Mouse (Mus musculus) spleen, postnatal 10 days (tissue): Measurements from ENCODE around the gene Gm49380.

Experiments
- DNase-seq, 2 experiments: peaks; one replicate each; pipeline ENCODE4 v3.0.0; 2021 to 2022; ENCODE audit warnings: low spot score in 2 of 2

Gene Gm49380

DNA sequence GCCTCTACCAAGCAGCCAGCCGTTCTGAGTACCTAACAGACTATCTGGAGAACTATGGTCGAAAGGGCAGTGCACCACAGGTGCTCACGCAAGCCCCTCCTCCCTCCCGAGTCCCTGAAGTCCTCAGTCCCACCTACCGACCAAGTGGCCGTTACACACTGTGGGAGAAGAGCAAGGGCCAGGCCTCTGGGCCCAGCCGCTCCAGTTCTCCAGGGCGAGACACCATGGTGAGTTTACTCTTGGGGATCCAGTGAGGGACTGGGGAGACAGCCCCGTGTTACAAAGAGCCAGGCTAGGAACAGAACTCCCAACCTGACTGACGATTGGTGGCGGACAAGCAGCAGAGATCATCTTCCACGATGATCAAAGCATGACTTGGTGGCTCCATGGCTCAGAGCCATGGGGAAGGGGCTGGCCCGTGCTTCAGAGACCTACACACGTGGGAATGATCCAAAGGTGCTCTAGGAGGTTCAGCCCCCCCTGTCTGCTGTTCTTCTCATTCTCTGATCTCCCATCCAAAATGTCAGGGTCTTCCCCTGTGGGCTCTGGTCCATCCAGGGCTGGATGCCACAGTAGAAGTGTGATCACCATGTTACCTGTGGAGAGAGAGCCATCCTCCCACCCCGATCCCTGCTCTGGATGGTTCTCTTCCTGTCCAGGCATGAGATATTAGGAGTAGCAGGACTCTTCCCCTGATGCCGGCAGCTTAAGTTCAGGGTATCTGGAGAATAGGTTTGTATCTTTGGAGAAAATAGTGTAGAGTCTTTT lies 37.1 kb downstream of the Gm49380 start:
- DNase-seq = no peak

DNA sequence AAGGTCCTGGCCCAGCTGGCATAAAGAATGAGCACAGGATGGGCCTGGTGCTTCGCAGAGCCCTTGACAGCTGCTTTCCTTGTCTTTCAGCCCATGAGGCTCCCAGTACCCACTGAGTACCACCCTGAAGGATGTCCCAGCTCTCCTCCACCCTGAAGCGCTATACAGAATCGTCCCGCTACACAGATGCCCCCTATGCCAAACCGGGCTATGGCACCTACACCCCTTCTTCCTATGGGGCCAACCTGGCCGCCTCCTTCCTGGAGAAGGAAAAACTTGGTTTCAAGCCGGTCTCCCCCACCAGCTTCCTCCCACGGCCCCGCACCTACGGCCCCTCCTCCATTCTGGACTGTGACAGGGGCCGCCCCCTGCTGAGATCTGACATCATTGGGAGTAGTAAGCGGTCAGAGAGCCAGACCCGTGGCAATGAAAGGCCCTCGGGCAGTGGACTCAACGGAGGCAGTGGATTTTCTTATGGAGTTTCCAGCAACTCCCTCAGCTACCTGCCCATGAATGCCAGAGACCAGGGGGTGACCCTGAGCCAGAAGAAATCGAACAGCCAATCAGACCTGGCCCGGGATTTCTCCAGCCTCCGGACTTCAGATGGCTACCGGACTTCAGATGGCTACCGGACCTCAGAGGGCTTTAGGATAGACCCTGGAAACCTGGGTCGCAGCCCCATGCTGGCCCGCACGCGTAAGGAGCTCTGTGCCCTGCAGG lies 37.9 kb downstream of the Gm49380 start:
- DNase-seq = no peak

DNA sequence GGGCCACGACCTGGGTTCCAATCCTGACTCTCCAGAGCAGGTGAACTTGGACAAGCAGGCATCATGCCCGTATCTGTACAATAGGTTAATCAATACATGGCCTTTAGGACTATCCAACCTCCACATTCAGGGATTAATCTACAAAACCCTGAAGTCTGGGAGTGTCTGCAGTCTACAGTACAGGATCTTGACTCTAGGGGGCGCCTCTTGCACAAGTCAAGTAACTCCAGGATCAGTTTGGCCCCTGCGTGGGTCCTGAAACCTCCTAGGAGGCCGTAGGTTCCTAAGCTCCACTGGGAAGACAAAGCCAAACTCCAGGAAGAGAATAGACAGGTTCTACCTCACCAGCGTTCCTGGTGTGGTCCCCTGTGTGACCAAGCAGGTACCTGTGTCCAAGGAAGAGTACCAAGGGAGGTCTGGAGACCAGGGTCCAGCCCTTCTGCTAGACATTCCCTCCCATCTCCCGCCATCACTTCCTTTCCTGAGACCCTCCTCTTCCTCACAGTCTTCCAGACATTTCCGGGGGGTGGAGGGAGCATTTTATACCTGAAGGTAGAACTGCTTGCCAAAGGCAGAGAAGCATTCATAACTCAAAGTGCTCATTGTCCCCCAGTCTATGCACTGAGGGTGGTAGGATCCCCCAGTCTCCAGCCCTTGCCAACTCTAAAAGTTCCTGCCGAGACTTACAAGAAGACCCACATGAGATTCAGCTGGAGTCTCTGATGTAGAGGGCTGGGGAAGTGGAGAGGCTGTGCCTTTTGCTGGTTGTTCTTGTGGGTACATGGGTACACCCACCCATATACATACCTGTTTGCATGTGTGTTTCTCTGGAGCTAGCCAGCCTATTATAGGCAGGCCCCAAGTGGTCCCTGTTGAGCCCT lies 38.7 kb downstream of the Gm49380 start:
- DNase-seq = peak in 1 of 2 experiments; percentile 66

DNA sequence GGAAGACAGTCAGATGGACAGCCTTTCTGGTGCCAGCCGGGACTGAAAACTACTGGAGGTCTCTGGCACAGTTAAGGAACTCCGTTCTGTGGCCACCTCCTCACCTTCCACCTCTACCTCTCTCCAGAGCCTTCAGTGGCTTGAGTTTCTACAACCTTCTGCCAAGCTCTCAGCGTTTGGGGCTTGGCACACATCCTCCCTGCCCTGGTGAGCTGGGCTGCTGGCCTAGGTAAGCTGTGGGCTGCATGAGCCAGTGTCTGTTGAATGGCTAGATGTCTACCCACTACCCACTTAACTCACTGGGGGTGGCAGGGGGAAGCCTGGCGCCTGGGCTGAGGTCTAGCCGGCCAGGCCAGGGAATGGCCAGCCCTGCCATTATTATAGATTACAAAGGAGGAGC lies 40.2 kb downstream of the Gm49380 start:
- no peak for DNase-seq

DNA sequence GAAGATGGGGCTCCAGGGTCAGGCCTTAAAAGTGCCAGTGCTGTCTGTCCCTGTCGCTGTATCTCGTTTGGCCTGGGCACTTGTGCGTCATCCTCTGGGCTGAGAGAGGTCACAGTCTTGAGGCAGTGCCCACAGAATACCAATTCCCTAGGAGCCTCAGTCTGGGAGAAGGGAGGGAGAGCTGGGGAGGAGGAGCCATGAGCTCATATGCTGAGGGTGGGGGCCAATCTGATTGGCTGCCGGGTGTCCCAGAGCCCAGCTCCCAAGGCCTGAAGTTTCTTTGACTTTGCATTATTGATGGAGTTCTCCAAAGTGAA lies 40.7 kb downstream of the Gm49380 start:
- DNase-seq = no peak

DNA sequence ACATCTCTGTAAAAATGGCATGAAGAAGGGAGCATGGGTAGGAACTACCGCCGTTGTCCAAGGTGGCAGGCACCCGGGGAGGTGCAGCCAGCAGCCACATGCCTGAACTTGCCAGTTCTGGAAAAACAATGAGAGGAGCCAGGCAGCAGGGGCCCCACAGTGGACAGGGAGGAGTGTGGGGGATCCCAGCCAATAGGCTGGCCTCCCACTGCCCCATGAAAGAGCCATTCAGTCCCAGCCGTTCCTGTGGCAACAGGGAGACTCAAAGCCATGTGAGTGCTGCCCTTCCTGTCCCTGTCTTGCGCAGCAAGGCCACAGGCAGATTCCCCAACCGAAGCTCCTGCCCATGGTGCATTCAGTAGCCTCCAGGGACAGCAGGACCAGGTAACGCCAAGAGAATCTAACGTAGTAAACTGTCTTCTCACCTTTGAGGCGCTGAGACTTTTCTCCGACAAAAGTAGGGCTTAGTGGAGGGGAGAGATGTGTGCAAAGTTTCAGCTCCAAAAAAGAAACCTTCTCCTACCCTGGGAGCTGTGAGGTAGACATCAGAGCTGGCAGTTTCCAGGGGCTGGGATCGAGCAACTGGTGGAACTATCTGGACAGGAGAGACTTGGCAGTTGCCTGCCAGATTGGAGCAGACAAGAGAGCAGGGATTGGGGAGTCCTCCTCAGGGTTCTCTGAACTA lies 41.2 kb downstream of the Gm49380 start:
- DNase-seq = no peak

DNA sequence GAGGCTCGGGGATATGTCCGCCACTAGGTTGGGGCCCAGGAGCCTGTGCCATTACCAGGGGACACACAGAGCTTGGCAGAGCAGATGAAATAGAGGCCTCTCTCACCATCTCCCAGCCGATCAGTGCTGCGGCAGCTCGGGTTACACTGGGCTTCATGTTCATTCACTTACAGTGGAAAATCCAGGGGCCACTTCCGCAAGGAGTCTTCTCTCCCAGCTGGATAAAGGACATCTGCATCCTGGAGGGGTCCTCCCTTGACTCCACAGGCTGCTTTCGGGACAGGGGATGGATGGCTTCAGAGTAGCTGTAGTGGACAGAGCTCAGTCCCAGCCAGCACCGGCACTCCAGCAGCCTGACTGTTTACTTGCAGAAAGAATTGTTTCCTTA lies 42.5 kb downstream of the Gm49380 start:
- DNase-seq = no peak

DNA sequence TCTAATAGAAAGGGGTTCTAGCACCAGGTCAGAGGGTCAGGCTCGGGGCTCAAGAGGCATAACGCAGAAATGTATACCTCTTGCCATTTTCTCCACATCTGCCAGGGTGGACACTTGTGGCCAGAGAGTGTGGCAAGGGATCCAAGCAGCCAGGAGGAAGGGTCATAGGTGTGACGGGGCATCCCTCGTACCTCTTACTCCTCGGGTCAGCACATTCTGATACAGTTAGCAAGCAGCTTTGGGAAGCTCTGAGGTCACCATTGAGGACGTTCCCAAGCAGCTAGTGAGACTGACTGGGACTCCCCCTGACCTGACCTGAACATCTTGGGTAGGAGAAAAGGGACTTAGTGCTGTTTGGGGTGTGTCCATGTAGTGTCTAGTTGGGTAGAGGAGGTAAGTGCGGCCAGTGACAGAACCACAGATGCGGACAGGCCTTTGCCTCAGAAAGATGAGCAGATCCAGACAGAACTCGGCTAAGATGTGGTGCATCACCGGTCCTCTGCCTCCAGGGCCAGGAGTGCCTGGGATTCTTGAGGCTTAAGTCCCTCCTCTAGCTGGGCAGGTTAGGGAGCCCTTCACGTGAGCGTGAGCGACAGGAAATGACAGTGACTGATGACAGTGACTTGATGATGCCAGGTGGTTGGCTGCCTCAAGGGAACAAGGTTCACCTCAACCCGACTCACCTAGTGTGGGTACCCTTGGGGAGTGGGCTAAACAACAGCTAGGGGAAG lies 43.0 kb downstream of the Gm49380 start:
- no peak for DNase-seq

DNA sequence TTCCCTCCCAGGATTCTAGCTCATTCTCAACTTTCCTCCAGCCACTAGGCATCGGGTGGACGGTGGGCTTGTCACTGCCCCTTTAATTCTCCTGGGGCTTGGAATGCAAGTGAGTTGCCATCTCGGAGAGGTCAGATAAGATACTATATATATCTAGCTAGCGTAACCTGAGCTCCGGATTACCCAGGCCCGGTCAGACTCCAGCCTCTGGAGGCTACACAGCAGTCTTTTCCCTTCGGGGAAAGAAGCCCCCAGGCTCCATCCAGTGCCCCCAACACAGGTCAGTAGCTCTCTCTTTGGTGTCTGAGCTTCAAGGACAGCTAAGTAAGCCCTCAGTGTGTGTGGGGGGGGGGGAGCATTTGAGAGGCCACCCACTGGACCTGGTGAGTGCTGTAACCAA lies 44.0 kb downstream of the Gm49380 start:
- no peak for DNase-seq

DNA sequence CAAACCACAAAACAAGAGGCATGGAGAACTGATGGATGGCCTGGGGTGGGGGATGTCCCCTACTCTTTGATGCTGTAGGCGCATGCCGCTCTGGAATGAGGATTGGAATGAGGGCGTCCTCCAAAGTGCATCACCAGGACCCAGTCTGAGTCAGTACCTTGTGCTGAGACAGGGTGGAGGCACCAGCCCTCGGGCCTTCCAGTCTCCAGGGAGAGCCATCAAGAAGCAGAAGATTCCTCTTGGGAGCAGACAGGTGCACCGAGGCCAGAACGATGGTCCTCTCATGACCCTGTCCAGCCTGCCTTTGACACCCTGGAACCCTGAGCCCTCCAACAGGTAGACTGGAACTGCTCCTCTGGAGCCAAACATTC lies 45.4 kb downstream of the Gm49380 start:
- no peak for DNase-seq

DNA sequence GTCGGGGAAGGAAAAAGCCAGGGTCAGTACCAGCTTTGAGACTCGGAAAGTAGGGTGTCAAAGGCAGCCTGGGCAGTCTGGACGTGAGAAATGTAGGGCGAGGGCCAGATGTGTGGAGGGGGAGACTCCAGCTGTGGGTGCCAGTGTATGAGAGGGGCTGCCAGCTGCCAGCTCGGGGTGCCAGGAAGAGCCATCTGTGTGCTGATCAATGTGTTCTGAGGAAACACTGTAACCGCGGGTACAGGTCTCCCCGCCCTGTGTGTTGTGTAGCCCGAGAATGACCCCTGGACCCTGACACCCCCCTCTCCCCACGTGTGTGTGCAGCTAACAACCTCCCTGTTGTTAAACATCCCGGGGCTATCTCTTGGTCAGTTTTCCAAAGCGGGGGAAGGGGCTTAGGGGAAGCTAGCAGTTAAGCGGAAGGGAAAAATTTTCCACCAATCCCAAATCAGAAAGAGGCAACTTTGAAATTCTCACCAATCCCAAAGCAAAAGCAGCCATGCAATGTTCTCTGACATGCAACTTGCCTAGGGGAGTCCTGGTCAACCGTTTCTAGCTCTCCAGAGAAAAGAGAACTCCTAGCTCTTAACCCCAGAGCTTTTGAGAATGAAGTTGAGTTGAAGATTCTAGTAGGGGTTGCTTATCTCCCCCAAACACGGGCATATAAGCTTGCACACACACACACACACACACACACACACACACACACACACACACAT lies 45.9 kb downstream of the Gm49380 start:
- DNase-seq = no peak

DNA sequence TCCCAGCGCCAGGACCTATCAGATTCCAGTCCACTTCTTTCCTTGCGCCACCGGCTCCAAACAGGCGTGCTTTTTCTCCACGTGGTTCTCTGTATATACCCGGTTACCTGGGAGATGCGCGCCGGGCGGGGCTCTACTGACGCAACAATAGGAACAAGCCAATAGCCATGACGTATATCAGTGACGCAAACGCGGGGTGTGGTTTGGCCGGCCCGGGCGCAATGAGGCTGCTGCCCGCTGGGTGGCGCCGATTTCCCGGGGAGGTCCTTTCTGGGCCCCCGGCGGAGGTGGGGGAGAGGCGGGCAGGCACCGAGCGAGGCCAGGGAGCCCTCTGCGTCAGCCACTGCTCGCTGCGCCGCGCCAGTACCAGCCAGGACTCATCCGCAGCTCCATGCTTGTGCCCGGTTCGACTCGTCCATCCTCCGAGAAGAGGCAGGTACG lies 46.5 kb downstream of the Gm49380 start, which contains the start of gene Usp2:
TSS of gene Usp2 (plus strand) at position 237 of the 441 bp plus-strand sequence.
- DNase-seq = peak; percentile 94 to 95

DNA sequence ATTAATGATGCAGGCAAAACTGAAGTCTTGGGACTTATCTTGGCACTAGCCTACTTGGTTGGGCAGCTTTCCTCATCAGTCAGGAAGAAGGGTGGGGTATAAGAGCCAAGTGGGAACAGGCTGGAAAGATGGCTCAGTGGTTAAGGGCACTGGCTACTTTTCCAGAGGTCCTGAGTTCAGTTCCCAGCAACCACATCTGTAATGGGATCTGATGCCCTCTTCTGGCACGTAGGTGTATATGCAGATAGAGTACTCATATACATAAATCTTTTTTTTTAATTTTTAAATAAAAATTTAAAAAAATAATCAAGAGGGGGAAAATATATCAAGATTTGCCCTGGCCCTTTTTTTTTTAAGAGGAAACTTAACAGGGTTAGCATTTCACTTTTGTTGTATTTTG lies 48.1 kb downstream of the Gm49380 start:
- no peak for DNase-seq

DNA sequence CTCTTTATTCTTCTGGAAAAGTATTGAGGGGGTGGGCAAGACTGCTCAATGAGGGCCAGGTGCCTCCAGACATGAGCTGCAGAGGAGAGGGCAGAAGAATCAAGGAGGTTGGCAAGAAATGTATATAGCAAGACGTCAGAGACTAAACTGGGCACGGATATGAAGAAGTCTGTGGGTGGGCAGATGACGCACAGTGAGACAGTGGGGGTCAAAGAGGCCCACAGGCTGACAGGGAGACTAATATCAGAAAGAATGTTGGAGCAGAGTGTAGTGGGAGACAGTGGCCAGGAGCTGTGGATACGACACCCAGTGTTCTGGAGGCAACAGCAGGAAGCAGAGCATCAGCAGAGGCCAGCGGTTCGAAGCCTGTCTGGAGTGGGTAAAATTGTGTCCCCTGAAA lies 54.7 kb downstream of the Gm49380 start:
- DNase-seq = no peak

DNA sequence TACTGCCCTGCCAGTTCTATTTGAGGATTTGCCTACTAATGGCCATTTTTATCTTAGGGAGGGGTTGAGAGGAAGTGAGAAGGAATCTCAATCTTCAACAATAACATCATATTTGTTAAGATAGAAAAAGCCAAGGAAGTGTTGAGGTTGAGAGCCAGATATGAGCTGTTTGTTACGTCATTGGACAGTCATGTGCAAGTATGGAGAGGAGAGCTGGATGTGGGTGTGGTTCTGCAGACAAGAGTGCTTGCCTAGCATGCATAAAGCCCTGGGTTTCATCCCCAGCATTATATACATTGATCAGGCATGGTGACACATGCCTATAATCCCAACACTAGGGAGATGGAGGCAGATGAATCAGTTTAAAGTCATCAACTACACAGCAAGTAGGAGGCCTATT lies 59.4 kb downstream of the Gm49380 start:
- DNase-seq = no peak

DNA sequence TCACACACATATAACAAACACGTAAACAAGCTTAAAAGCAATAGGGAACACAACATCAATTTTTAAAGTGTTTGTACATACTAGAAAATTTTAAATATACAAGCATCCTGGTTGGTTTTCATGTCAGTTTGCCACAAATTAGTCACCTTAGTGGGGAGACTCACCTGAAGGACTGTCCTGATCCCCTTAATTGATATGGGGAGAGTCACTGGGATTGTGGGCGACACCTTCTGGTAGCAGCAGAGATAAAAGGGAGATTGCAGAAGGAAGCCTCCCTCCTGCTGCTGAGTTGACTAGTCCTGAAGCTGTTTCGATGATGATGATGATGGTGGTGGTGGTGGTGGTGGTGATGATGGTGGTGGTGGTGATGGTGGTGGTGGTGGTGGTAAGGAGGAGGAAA lies 60.4 kb downstream of the Gm49380 start:
- DNase-seq = no peak

DNA sequence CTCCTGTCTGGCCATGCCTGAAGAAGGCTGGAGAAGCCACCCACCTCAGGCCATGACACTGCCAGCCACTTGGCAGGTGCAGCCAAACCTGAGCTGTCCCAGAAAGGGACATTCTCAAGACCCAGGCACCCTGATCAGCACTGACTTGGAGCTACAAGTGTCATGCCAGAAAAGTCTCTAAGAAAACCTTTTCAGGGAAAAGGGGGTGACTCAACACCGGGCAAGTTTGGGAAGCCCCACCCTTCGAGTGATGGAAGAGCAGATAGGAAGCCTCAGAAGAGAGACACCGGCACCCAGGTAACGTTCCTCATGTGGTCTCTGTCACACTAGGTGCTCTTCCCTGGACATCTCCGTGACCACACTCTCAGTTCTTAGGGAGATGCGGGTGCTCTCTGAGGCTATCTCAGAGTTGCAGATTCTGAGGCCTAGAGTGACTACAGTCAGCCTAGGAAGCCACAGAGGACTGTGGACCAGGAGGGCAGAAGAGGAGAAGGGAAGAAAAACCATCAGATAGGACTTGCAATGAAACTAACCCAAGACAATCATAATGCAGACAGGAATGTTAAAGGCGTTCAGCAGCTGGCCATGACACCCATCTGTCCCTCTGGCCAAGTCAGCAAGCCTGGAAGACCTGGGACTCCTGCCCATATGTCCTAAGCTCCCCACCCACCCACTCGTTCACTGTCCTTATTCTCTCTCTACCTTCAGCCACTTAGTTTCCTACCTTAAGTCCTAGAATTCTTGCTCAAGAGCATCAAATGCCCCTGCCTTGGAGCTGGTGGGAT lies 63.7 kb downstream of the Gm49380 start:
- DNase-seq = no peak

DNA sequence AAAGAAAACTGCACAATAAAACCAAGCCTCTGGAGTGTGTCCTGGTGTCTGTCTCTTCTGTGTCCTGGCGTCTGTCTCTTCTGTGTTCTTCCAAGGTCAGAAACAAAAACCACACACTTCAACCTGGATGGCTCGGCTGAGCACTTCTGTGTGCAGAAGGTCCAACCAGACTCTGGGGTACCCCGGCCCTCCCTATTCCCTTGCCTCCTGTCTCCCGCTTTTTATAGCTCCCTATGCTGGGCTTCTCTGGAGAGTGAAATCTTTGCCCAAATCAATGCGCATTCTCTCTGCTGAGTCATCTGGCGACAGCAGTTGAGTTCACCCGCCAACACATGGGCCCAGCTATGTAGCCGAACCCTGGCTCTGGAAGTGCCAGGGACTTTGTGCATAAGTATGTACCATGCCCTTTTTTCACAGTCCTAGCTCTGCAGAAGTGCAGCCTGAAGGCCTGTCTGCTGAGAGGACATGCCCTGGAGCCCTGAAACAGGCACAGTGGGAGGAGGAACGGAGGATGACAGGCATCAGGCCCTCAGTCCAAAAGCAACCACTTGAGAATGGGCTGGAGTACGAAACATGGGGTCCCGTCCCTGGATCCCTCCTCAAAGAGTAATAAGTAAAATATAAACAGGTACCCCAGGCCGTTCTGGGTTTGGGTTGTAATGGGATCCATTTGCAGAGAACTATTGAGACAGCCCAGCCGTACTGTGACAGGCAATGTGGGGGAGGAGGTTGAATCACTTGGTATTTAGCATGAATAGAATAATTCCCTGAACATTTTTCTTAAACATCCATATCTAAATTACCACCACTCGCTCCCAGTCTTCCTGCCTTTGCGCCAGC lies 64.5 kb downstream of the Gm49380 start:
- DNase-seq = no peak
